Mouse (Mus musculus) heart, embryonic 15.5 days (tissue): ENCODE data around the gene Mier1. TPM values are rescaled to one million over a fixed set of nuclear protein-coding genes. Genes with fewer than 3 reads are reported as not detected.
"Not testable (repeated sequence)": the region's sequence is repeated elsewhere in the genome, so short reads cannot be mapped to it uniquely, and the experiment has no call there.

ENCODE experiments used
- ATAC-seq: fragments of 200-750 bp; cut with Nextera tagmentation; replicated peaks from 2 replicates; pipeline ENCODE4 v1.8.0; 2017; ENCODE audit warnings: low read depth, moderate TSS enrichment; ENCODE audit not compliant: insufficient number of reproducible peaks, insufficient read depth, low FRiP score
- H3K27ac ChIP-seq: fragments of 300-500 bp; sonication (generic); 2 replicates; pipeline ENCODE4 v1.5.1; 2015; ENCODE audit warnings: mild to moderate bottlenecking, inconsistent platforms
- H3K27me3 ChIP-seq: fragments of 300-500 bp; sonication (generic); 2 replicates; pipeline ENCODE4 v1.6.1; 2015; ENCODE audit warnings: inconsistent platforms
- H3K36me3 ChIP-seq: fragments of 300-500 bp; sonication (generic); 2 replicates; pipeline ENCODE4 v1.6.1; 2015; ENCODE audit warnings: mild to moderate bottlenecking, inconsistent platforms
- H3K4me1 ChIP-seq: fragments of 300-500 bp; sonication (generic); replicated peaks from 2 replicates; pipeline ENCODE4 v1.6.1; 2015; ENCODE audit warnings: inconsistent platforms
- H3K4me2 ChIP-seq: fragments of 300-500 bp; sonication (generic); 2 replicates; pipeline ENCODE4 v1.6.1; 2015; ENCODE audit warnings: inconsistent platforms, mild to moderate bottlenecking, moderate library complexity
- H3K4me3 ChIP-seq: fragments of 300-500 bp; sonication (generic); 2 replicates; pipeline ENCODE4 v1.5.1; 2015; ENCODE audit warnings: mild to moderate bottlenecking, inconsistent platforms
- H3K9ac ChIP-seq: fragments of 300-500 bp; sonication (generic); 2 replicates; pipeline ENCODE4 v1.6.1; 2015; ENCODE audit warnings: mild to moderate bottlenecking, inconsistent platforms
- H3K9me3 ChIP-seq: fragments of 300-500 bp; sonication (generic); replicated peaks from 2 replicates; pipeline ENCODE4 v1.6.1; 2016; ENCODE audit warnings: inconsistent platforms
- WGBS: fragments of 180-500 bp; shearing (Covaris S2); methylation state at CpG from one replicate; pipeline ENCODE4 v1.1.7; 2015; ENCODE audit warnings: mixed read lengths; 5-methylcytosine and 5-hydroxymethylcytosine counted together
- polyA plus RNA-seq: library from polyadenylated mRNA; unstranded; fragments of >200 nt; fragmentation: Nextera tagmentation; extraction: Ambion mirVana; gene quantifications from 2 replicates; pipeline ENCODE4 v1.2.1, GENCODE M21; 2015

Mier1 gene
- polyA plus RNA-seq, 1 experiment from 2014 or later, result 29.2 TPM

DNA sequence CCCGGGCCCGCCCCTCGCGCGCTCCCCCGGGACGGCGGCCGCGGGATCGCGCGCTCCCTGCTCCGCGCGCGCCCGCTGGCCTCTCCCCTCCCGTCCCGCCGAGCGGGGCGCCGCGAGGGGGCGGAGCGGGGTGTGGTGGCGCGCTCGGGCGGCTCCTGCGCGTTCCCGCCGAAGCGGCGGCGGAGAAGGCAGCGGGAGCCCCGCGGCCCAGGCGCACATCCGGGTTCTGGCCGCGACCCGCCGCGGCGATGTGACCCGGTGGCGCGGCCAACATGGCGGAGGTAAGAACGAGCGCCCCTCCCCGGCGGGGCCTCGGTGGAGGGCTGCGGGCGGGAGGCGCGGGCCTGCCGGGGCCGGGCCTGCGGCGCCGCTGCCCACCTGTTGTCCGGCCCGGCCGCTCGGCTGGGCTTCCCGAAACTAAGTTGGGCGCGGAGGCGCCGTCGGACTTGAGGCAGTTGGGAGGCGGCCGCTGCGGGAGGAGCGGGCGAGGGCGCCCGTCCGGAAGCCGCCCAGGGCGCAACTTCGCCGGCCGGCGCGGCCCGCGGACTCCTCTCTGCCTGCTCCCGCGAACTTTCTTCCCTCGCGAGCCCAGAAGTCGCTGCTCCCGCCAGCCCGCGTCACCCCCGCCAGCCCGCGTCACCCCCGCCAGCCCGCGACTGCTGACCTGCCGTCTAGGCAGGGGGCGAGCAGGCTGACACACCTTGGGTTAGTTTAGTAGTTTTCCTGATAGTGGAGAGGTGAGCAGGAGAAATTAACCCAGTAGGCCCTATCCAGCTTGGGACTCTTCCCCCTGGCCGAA lies 5.2 kb downstream of the Mier1 start:
- peak; percentile 77 for ATAC-seq
- WGBS, result 0% methylated on average over 88 of the region's 111 CpGs
- Histone ChIP-seq H3K27me3 (no peaks in the 10 kb centered on the region), H3K36me3 (peaks cover 5% of the 10 kb centered on the region; the same call in 1 of the 2 replicates), H3K4me3 (peak overlapping the region; percentile 97), H3K9ac (peak overlapping the region; percentile 98), H3K27ac (peak overlapping the region; percentile 99), H3K4me1 (peaks cover 33% of the 10 kb centered on the region), H3K9me3 (no peaks in the 10 kb centered on the region), H3K4me2 (peak overlapping the region; percentile 75)

- WGBS, result 9% methylated on average over 4 of the region's 4 CpGs
- no peak for ATAC-seq
- Histone ChIP-seq H3K36me3 (peaks cover 5% of the 10 kb centered on the region; the same call in 1 of the 2 replicates), H3K9me3 (no peaks in the 10 kb centered on the region), H3K4me3 (peak overlapping the region; percentile 97), H3K4me1 (peaks cover 31% of the 10 kb centered on the region), H3K27ac (peak overlapping the region; percentile 99), H3K27me3 (no peaks in the 10 kb centered on the region), H3K9ac (peak overlapping the region; percentile 98), H3K4me2 (peak overlapping the region; percentile 75)
These were observed 5.8 kb downstream of the Mier1 start for GRCm38 (mm10) chr4:103120028-103120384.

DNA sequence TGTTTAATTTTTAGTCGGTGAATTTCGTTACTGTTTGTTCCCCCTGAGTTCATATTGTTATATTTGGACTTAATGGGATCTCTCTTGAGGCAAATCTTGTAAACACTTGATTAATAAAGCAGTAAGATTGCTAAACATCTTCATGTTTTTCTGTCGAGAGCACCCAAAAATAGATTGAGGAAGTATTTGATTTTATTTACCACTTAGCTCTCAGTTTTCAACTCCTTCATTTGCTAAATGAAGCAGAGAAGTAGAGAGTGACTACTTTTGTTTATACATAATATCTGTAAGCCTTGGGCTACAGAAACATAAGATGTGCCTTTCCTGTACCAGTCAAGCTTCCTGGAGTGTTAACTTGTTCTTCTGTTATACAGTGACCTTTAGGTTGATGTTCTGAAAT lies 6.2 kb downstream of the Mier1 start:
- Histone ChIP-seq H3K27ac (peak overlapping the region; percentile 99; the same call in 1 of the 2 replicates), H3K9ac (peak overlapping the region; percentile 98; the same call in 1 of the 2 replicates), H3K4me1 (peaks cover 27% of the 10 kb centered on the region), H3K27me3 (no peaks in the 10 kb centered on the region), H3K4me3 (peak overlapping the region; percentile 97), H3K4me2 (peak overlapping the region; percentile 75), H3K36me3 (peaks cover 5% of the 10 kb centered on the region; the same call in 1 of the 2 replicates), H3K9me3 (no peaks in the 10 kb centered on the region)
- ATAC-seq, result no peak
- WGBS, result 27% methylated on average over 3 of the region's 3 CpGs

DNA sequence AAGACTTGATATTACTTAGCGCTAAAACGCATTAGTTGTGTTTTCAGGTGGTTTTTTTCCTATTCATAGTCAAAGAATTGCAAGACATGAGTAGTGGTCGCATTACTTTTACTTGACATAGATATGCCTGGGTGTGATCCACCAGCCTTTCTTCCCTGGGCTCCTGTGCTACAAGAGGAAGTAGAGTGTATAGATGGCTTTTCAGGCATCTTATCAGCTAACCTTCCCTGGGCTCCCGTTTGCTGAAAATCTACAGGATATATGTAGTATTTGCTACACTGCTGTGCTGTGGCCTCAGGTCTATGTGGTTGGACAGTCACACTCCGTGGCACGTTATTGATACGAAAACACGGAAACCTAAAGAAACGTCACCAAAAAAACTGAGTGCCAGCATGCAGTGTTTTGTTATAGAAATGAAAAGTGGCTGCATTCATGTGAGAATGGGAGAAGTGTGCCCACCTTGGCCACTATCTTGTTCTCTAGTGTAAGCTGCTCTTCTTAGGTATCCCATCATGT lies 6.7 kb downstream of the Mier1 start:
- Histone ChIP-seq H3K27ac (no peak overlapping the region), H3K36me3 (peaks cover 5% of the 10 kb centered on the region; the same call in 1 of the 2 replicates), H3K9me3 (no peaks in the 10 kb centered on the region), H3K4me3 (peak overlapping the region; percentile 97), H3K27me3 (no peaks in the 10 kb centered on the region), H3K4me2 (peak overlapping the region; percentile 75), H3K9ac (no peak overlapping the region), H3K4me1 (peaks cover 25% of the 10 kb centered on the region)
- ATAC-seq, result no peak
- WGBS, result 77% methylated on average over 9 of the region's 9 CpGs

GRCm38 (mm10) chr4:103123086-103123485 lies 8.9 kb downstream of the Mier1 start:
- 0 out of 2 replicates have a peak overlapping the region, but pooled peaks have one; percentile 18 for H3K27ac ChIP-seq

GRCm38 (mm10) chr4:103123606-103124005 lies 9.4 kb downstream of the Mier1 start:
- no peak for ATAC-seq
- Histone ChIP-seq H3K4me1 (peaks cover 29% of the 10 kb centered on the region), H3K9ac (no peak overlapping the region), H3K27me3 (no peaks in the 10 kb centered on the region), H3K4me2 (no peak overlapping the region), H3K27ac (no peak overlapping the region), H3K4me3 (no peak overlapping the region), H3K9me3 (no peaks in the 10 kb centered on the region), H3K36me3 (no peaks in the 10 kb centered on the region)

More at GRCm38 (mm10) chr4:103123086-103123485, 8.9 kb downstream of the Mier1 start:
- no peaks in the 10 kb centered on the region for H3K27me3 ChIP-seq
- peaks cover 30% of the 10 kb centered on the region for H3K4me1 ChIP-seq
- H3K36me3 ChIP-seq, result no peaks in the 10 kb centered on the region
- WGBS, result 13% methylated on average over 2 of the region's 2 CpGs
- no peak for ATAC-seq
- peak overlapping the region; percentile 6; the same call in 1 of the 2 replicates for H3K4me2 ChIP-seq
- no peaks in the 10 kb centered on the region for H3K9me3 ChIP-seq
- H3K9ac ChIP-seq, result no peak overlapping the region
- no peak overlapping the region for H3K4me3 ChIP-seq

DNA sequence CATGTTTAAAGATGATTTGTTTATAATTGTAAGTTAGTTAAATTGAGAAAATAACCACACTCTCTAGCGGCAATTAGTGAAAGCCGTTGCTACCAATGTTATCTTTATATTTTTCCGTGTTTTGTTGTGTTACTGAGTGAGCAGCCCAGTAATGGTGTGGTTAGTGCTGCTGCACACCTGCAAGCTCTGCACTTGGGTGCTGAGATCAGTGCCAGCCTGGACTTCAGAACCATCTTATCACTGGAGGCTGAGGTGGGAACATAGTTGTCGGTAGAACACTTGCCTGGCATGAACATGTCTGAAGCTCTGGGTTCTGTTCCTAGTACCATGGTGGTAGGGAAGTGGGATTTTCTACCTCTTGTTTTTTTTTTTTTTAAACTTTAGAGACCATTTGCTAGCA lies 12.3 kb downstream of the Mier1 start:
- peaks cover 3% of the 10 kb centered on the region for H3K36me3 ChIP-seq
- no peak overlapping the region for H3K9ac ChIP-seq
- no peak for ATAC-seq
- H3K4me2 ChIP-seq, result no peak overlapping the region
- H3K4me1 ChIP-seq, result peaks cover 16% of the 10 kb centered on the region
- no peak overlapping the region for H3K4me3 ChIP-seq
- no peaks in the 10 kb centered on the region for H3K27me3 ChIP-seq
- no peak overlapping the region for H3K27ac ChIP-seq
- WGBS, result 70% methylated on average over 4 of the region's 4 CpGs
- no peaks in the 10 kb centered on the region for H3K9me3 ChIP-seq

DNA sequence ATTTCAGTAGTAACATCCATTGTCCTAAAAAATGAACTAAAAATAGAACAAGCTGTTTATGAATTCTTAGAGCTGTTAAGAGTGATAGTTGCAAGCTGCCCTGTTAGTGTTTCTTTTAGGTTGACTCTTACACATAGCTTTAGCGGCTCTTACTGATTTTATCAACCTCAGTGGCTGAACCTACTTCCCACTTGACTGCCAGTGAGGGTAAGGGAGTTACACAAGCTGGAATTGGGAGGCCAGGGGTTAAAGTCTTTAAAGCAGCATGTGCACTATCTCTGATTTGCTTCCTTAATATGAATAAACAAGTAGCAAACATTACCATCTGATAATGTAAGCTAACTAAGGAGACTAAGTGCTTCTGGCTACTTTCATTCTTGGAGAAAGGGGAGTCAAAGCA lies 22.8 kb downstream of the Mier1 start:
- peaks cover 4% of the 10 kb centered on the region; the same call in 1 of the 2 replicates for H3K4me1 ChIP-seq
- no peak overlapping the region for H3K27ac ChIP-seq
- H3K9me3 ChIP-seq, result no peaks in the 10 kb centered on the region
- no peak overlapping the region for H3K4me2 ChIP-seq
- H3K4me3 ChIP-seq, result no peak overlapping the region
- H3K27me3 ChIP-seq, result no peaks in the 10 kb centered on the region
- WGBS, result 27% methylated on average over 1 of the region's 1 CpGs
- peaks cover 20% of the 10 kb centered on the region for H3K36me3 ChIP-seq
- no peak for ATAC-seq
- no peak overlapping the region for H3K9ac ChIP-seq

GRCm38 (mm10) chr4:103146339-103146738 lies 32.1 kb downstream of the Mier1 start:
- Histone ChIP-seq H3K9me3 (no peaks in the 10 kb centered on the region), H3K4me3 (no peak overlapping the region), H3K4me1 (no peaks in the 10 kb centered on the region), H3K27ac (no peak overlapping the region), H3K4me2 (no peak overlapping the region), H3K27me3 (no peaks in the 10 kb centered on the region), H3K36me3 (peaks cover 60% of the 10 kb centered on the region), H3K9ac (no peak overlapping the region)
- 42% methylated on average over 5 of the region's 5 CpGs for WGBS
- no peak for ATAC-seq

DNA sequence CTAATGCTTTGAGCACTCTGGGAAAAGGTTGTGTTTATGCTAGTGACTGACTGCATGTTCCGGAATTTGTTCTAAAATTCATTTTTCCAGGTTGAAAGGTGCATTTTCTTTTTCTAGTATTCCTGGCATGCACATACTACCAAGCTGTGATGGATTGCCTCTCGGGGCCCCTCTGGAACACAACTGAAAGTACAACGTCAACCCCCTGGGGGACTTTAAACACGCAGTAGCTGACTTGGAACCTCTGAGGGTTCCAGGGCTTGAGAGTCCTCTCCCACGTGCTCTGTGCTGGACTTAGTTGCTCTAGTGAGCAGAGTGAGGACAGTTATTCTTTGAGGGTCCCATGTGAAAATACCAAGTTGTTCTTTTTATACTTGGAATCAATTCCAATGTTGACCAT lies 37.8 kb downstream of the Mier1 start:
- no peak for ATAC-seq
- Histone ChIP-seq H3K4me1 (no peaks in the 10 kb centered on the region), H3K27ac (no peak overlapping the region), H3K4me3 (no peak overlapping the region), H3K36me3 (peaks cover 83% of the 10 kb centered on the region), H3K27me3 (no peaks in the 10 kb centered on the region), H3K9me3 (no peaks in the 10 kb centered on the region), H3K9ac (no peak overlapping the region), H3K4me2 (no peak overlapping the region)
- 79% methylated on average over 5 of the region's 5 CpGs for WGBS

GRCm38 (mm10) chr4:103158781-103159180 lies 44.6 kb downstream of the Mier1 start:
- Histone ChIP-seq H3K4me3 (no peak overlapping the region), H3K4me2 (no peak overlapping the region), H3K9me3 (no peaks in the 10 kb centered on the region), H3K27ac (no peak overlapping the region), H3K27me3 (no peaks in the 10 kb centered on the region), H3K9ac (no peak overlapping the region), H3K4me1 (no peaks in the 10 kb centered on the region), H3K36me3 (peaks cover 69% of the 10 kb centered on the region)
- no peak for ATAC-seq
- WGBS, result 91% methylated on average over 4 of the region's 4 CpGs

GRCm38 (mm10) chr4:103166198-103166597 lies 52.0 kb downstream of the Mier1 start:
- not testable (repeated sequence) for H3K27me3 ChIP-seq, ATAC-seq, H3K4me2 ChIP-seq, H3K4me3 ChIP-seq, H3K27ac ChIP-seq, H3K4me1 ChIP-seq, H3K9ac ChIP-seq, H3K9me3 ChIP-seq
- WGBS, result 80% methylated on average over 1 of the region's 1 CpGs
- peaks cover 28% of the 10 kb centered on the region for H3K36me3 ChIP-seq
